Mouse (Mus musculus) ES-E14 (cell line): ENCODE measurements around the gene Rhd. TPM values are rescaled to one million over a fixed set of nuclear protein-coding genes. Genes with fewer than 3 reads are reported as not detected.
A peak's percentile ranks its signal among the peaks of the same experiment; 100 is the strongest.

Experiments used
- DNase-seq: peaks from one replicate; pipeline ENCODE4 v3.0.0-alpha.2; 2013; ENCODE audit warnings: low read depth, low spot score
- H3K27ac ChIP-seq: 2 replicates; pipeline ENCODE4 v1.5.1; 2012; ENCODE audit warnings: low read depth, mild to moderate bottlenecking, low read length, moderate library complexity, mixed read lengths; ENCODE audit not compliant: poor library complexity, insufficient read depth, severe bottlenecking
- H3K36me3 ChIP-seq: 2 replicates; pipeline ENCODE4 v1.6.1; 2012; ENCODE audit warnings: mild to moderate bottlenecking, low read length, moderate library complexity, mixed read lengths; ENCODE audit not compliant: control insufficient read depth, poor library complexity, insufficient read depth, severe bottlenecking
- H3K4me1 ChIP-seq, 2 experiments: fragments of 150-350 bp in 1 of 2; sonication (generic) in 1 of 2; 2 replicates each; pipeline ENCODE4 v1.6.1; 2012; ENCODE audit warnings: low read length in 2 of 2, mild to moderate bottlenecking in 1 of 2, mixed read lengths in 1 of 2; ENCODE audit not compliant: control insufficient read depth in 2 of 2, insufficient read depth in 2 of 2, poor library complexity in 1 of 2
- H3K4me3 ChIP-seq, 2 experiments: fragments of 150-350 bp in 1 of 2; sonication (generic) in 1 of 2; 2 replicates each; pipeline ENCODE4 v1.5.1; 2012; ENCODE audit warnings: low read length in 2 of 2, low read depth in 1 of 2, mild to moderate bottlenecking in 1 of 2, mixed read lengths in 1 of 2; ENCODE audit not compliant: insufficient read depth in 1 of 2, poor library complexity in 1 of 2, severe bottlenecking in 1 of 2
- H3K9ac ChIP-seq: 2 replicates; pipeline ENCODE4 v1.6.1; 2012; ENCODE audit warnings: low read depth, mild to moderate bottlenecking, low read length, mixed read lengths; ENCODE audit not compliant: poor library complexity, insufficient read depth, severe bottlenecking
- H3K9me3 ChIP-seq: fragments of 150-350 bp; sonication (generic); 2 replicates; pipeline ENCODE4 v1.6.1; 2012; ENCODE audit warnings: low read depth, mild to moderate bottlenecking, low read length; ENCODE audit not compliant: control insufficient read depth, insufficient read depth
- CHD2 ChIP-seq: IDR thresholded peaks from 2 replicates; pipeline ENCODE4 v1.6.1; 2014; ENCODE audit warnings: mild to moderate bottlenecking, low read depth, low read length, inconsistent platforms
- HCFC1 ChIP-seq: IDR thresholded peaks from 2 replicates; pipeline ENCODE4 v1.6.1; 2012; ENCODE audit warnings: low read length, inconsistent platforms, borderline replicate concordance; ENCODE audit not compliant: insufficient read depth
- MAFK ChIP-seq: IDR thresholded peaks from 2 replicates; pipeline ENCODE4 v1.6.1; 2014; ENCODE audit warnings: mild to moderate bottlenecking, low read depth, low read length, inconsistent platforms; ENCODE audit not compliant: insufficient read depth
- ZC3H11A ChIP-seq: IDR thresholded peaks from 2 replicates; pipeline ENCODE4 v1.6.1; 2012; ENCODE audit warnings: low read depth, mild to moderate bottlenecking, inconsistent platforms, low read length, borderline replicate concordance
- ZNF384 ChIP-seq: IDR thresholded peaks from 2 replicates; pipeline ENCODE4 v1.6.1; 2012; ENCODE audit warnings: low read depth, low read length, inconsistent platforms
- in situ Hi-C, 2 experiments: fragments of 600-800 bp; cut with MboI; formaldehyde crosslinking; loops; one replicate each; pipeline ENCODE4 v1.15.1; 2025; ENCODE audit warnings: low sequenced_read_pairs in 2 of 2, inconsistent platforms in 1 of 2; ENCODE audit not compliant: unreplicated experiment in 2 of 2
- total RNA-seq: library from RNA; depleted of rRNA; stranded (reverse); fragments of 300-350 nt; gene quantifications from 2 replicates; pipeline ENCODE4 v1.2.3, GENCODE M21; 2012

The Rhd gene
- total RNA-seq, 1 experiment = 12.4 TPM

DNA sequence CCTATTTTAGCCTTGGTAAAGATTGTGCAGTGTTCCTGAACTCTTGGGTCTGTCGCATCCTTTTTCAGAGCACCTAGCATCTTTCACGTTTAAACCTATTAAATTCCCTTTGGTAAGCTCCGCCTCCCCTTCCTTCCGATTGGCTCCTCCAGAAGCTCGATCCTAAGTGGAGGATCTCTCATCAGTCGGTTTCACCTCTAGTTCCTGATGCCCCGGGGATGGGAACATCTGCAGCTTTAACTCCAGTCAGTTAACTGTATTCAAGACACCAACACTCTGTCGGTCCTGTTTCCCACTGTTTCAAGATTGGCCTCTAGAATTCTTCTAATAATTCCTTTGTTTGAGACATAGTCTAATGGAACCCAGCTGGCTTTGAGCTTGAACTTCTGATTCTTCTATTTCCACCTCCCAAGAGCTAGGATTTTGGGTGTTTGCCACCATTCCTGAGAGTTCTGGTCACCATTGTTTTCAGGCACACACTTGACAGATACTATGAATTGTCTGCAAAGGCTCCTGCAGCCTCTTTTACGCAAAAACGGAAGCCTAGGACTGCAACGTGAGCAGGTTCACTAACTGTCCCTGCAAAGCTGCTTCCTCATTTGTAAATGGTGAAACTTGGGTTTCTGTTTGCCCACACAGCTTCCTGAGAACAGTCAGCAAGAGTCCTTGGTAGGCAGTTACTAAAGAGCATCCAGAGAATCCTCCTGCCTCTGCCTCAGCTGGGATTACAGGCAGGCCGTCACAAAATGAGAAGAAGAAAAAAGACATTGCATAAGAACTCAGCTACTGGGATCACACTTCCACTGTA, 55.6 kb downstream of the Rhd start:
- in situ Hi-C loops = no loop called here
- H3K9ac ChIP-seq = no peak overlapping the region
- TF ChIP-seq MAFK (no peak), ZC3H11A (no peak), HCFC1 (no peak), CHD2 (no peak), ZNF384 (no peak)

DNA sequence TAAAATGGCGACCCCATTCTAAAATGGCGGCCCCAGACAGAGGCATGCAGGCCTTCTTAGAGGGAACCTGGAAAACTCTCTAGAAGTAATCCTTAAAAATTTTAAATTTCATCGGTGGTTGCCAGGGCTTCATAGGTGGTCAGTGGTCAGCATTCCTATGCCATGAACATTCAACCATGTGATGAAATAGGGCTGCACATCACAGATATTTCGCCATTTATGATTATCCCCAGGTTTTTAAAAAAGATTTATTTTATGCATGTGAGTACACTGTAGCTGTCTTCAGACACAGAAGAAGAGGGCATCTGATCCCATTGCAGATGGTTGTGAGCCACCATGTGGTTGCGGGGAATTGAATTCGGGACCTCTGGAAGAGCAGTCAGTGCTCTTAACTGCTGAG, 56.3 kb downstream of the Rhd start:
- no peak for DNase-seq
- Histone ChIP-seq H3K4me3 (no peak overlapping the region), H3K4me1 (peaks cover 5 to 6% of the 10 kb centered on the region in 2 experiments; a peak in 2 of 4 replicates), H3K36me3 (peaks cover 17% of the 10 kb centered on the region), H3K9me3 (no peaks in the 10 kb centered on the region), H3K27ac (no peak overlapping the region), H3K9ac (no peak overlapping the region)
- in situ Hi-C loops = no loop called here
- TF ChIP-seq ZNF384 (no peak), ZC3H11A (0 out of 2 replicates have a peak, but pooled peaks have one; percentile 31), CHD2 (no peak)

More for the DNA sequence above, 55.6 kb downstream of the Rhd start:
- H3K9me3 ChIP-seq = no peaks in the 10 kb centered on the region
- H3K27ac ChIP-seq = no peak overlapping the region
- H3K36me3 ChIP-seq = peaks cover 11% of the 10 kb centered on the region
- peaks cover 4 to 9% of the 10 kb centered on the region in 2 experiments; a peak in 1 of 4 replicates for H3K4me1 ChIP-seq
- DNase-seq = no peak
- no peak overlapping the region for H3K4me3 ChIP-seq

DNA sequence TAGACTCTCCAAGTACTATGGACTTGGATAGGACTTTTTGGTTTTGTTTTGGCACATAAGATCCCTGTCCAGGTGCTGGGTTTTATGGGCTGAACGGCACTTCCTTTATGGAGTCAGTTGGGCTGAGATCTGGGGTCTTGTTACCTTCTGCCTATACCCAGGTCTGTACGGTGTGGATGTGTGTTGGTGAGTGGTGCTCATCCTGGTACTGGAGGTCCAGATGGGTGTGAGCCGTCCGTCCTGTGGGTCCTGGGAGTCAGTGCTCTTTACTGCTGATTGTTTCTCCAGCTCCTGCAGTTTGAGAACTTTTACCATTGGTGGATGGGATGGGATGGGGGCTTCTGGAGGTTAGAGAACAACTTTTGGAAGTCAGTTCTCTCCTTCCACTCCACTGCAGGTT, 57.4 kb downstream of the Rhd start:
- in situ Hi-C loops = no loop called here
- peaks cover 24% of the 10 kb centered on the region for H3K36me3 ChIP-seq
- H3K9me3 ChIP-seq = no peaks in the 10 kb centered on the region
- no peak overlapping the region for H3K27ac ChIP-seq
- DNase-seq = no peak
- H3K4me3 ChIP-seq = no peak overlapping the region
- no peak overlapping the region for H3K9ac ChIP-seq
- TF ChIP-seq HCFC1 (no peak), ZC3H11A (no peak), MAFK (no peak), ZNF384 (no peak), CHD2 (no peak)
- peaks cover 5 to 7% of the 10 kb centered on the region in 2 experiments; a peak in 2 of 4 replicates for H3K4me1 ChIP-seq

DNA sequence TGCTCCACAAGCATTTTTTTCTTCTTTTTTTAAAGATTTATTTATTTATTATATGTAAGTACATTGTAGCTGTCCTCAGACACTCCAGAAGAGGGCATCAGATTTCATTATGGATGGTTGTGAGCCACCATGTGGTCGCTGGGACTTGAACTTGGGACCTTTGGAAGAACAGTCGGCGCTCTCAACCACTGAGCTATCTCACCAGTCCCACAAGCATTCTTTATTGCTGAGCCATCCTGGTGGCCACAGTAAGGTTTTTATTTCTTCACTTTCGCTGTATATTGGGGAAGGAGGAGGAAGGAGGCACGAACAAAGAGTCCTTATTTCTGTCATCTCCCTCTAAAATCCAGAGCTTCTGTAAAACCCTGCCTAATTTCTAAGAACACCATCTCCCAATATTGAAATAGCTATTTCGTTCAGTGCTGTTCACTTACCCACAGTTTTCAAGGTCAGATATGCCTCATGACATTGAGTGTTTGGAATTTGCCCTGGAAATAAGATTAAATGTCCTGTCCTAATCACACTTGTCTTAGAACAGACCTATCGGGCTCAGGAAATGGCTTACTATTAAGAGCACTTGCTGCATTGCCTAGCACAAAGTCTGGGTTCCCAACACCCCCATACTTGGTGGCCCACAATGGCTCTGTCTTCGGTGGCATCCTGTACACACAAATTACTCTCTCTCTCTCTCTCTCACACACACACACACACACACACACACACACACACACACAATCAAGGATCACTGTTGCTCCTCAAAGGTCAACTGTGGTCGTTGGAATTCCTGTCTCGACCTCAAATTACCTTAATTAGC, 58.0 kb downstream of the Rhd start:
- in situ Hi-C loops = no loop called here
- TF ChIP-seq CHD2 (no peak), MAFK (no peak), HCFC1 (no peak), ZC3H11A (no peak), ZNF384 (no peak)
- H3K4me3 ChIP-seq = peak overlapping the region; percentile 58 to 66
- peaks cover 25% of the 10 kb centered on the region for H3K36me3 ChIP-seq
- no peak for DNase-seq
- H3K27ac ChIP-seq = peak overlapping the region; percentile 96; the same call in 1 of the 2 replicates
- H3K9me3 ChIP-seq = no peaks in the 10 kb centered on the region
- peak overlapping the region; percentile 80 for H3K9ac ChIP-seq
- peaks cover 5 to 6% of the 10 kb centered on the region in 2 experiments; a peak in 2 of 4 replicates for H3K4me1 ChIP-seq
